Mouse (Mus musculus) brain, embryonic 14.5 days (tissue): ENCODE measurements around the gene Lpp.

Experiments used
- CTCF ChIP-seq: fragments of 200-500 bp; IDR thresholded peaks from 2 replicates; pipeline ENCODE4 v1.5.1; 2012; ENCODE audit warnings: inconsistent platforms, mild to moderate bottlenecking, moderate library complexity, borderline replicate concordance; ENCODE audit not compliant: insufficient read depth, insufficient read length; ENCODE audit errors: extremely low read depth
- POLR2A ChIP-seq: fragments of 200-500 bp; IDR thresholded peaks from 2 replicates; pipeline ENCODE4 v1.6.1; 2012; ENCODE audit warnings: mild to moderate bottlenecking, inconsistent platforms, borderline replicate concordance; ENCODE audit not compliant: poor library complexity, insufficient read depth, insufficient read length, severe bottlenecking; ENCODE audit errors: extremely low read depth

DNA sequence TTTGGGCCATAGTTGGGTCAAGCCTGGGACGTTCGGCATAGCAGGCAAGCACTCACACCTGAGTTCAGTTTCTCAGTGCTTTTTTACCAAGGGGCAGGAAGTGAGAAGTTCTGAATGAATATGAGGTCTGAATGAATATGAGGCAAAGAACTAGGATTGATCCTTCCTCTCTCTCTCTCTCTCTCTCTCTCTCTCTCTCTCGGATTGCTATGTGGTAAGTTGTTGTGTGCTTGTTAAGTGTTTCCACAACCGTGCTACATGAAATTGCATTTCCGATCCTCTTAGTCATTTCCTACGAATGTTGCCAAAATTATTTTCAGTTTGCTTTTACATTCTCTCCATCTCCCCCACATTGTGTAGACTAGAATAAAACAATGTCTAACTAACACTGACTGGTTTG lies 517.0 kb downstream of the Lpp start:
- TF ChIP-seq CTCF (no peak), POLR2A (no peak)
